Mouse (Mus musculus): ENCODE results near the gene Prima1. TPM values are rescaled to one million over a fixed set of nuclear protein-coding genes. Genes with fewer than 3 reads are reported as not detected.

Gene Prima1
- polyA plus RNA-seq, 1 experiment from 2014 or later: not detected

DNA sequence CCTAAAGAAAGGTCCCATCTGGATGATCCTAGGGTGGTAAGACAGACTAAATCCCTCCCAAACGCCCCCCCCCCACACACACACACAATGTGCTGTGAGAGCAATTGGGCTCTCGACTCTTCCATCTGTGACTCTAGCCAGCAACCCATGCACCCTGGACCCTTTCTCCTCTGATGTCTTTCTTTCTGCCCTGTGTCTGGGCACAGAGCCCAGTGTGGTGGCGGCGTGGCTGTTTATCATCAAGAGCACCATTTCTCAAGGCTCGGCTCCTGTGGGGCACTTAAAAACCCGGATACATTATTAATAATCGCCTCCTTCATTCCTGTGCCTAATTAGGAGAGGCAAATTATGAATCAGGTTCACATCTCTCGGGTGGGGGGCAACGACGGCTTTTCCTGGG is 27.7 kb downstream of the Prima1 start:
- 73% methylated on average over 10 of the region's 10 CpGs for WGBS
- no peak overlapping the region for H3K27ac ChIP-seq

DNA sequence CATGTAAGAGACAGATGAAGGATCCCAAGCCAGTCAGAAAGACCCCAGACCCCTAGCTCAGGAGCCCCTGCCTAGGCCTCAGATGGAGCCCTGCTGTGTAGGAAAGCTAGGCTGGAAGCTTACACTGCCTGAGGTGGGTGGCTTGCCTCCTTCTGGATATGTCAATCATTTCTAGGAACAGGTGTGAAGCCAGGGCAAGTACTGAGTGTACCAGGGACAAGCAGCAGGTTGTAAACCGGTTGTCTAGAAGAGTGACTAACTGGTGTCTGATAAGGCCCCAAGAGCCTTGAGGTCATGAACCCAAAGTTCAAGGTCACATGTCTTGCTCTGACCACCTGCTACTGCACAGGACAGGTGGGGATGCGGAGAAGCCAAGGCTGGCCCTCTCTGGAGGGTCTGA is 28.4 kb downstream of the Prima1 start:
- Histone ChIP-seq H3K9me3 (replicated peaks) (no peaks in the 10 kb centered on the region), H3K4me1 (peaks cover 23% of the 10 kb centered on the region), H3K27me3 (ENCODE audit: low read depth, poor library complexity, severe bottlenecking) (no peaks in the 10 kb centered on the region), H3K27ac (no peak overlapping the region), H3K36me3 (no peaks in the 10 kb centered on the region), H3K4me3 (no peak overlapping the region)
- 86% methylated on average over 2 of the region's 2 CpGs for WGBS
- no peak for DNase-seq (ENCODE audit: low spot score)

More for the DNA sequence above, 27.7 kb downstream of the Prima1 start:
- Histone ChIP-seq H3K4me3 (no peak overlapping the region), H3K36me3 (no peaks in the 10 kb centered on the region), H3K27me3 (ENCODE audit: low read depth, poor library complexity, severe bottlenecking) (no peaks in the 10 kb centered on the region), H3K9me3 (replicated peaks) (no peaks in the 10 kb centered on the region), H3K4me1 (peaks cover 23% of the 10 kb centered on the region)
- no peak for DNase-seq (ENCODE audit: low spot score)

DNA sequence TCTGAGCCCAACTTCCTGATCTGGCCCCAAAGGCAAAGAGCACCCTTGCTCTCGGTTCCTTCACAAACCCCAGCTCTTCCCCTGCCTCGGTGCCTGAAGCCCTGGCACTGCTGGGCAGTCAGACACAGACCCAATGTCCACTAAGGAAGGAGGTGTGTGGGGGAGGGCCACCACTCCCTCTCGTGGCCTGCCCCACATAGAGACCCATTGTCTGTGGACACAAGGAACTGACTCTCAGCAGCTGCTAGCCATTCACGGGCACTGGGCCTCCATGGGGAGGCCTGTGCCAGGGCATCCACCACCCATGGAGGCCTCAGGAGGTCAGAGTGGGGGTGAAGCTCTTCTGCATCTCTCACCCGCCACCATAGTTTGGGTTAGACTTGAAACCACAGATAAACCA is 30.9 kb downstream of the Prima1 start:
- Histone ChIP-seq H3K27ac (no peak overlapping the region), H3K4me1 (peaks cover 14% of the 10 kb centered on the region), H3K36me3 (no peaks in the 10 kb centered on the region), H3K9me3 (replicated peaks) (no peaks in the 10 kb centered on the region), H3K4me3 (no peak overlapping the region), H3K27me3 (ENCODE audit: low read depth, poor library complexity, severe bottlenecking) (no peaks in the 10 kb centered on the region)
- DNase-seq (ENCODE audit: low spot score): no peak
- WGBS: 85% methylated on average over 5 of the region's 5 CpGs

DNA sequence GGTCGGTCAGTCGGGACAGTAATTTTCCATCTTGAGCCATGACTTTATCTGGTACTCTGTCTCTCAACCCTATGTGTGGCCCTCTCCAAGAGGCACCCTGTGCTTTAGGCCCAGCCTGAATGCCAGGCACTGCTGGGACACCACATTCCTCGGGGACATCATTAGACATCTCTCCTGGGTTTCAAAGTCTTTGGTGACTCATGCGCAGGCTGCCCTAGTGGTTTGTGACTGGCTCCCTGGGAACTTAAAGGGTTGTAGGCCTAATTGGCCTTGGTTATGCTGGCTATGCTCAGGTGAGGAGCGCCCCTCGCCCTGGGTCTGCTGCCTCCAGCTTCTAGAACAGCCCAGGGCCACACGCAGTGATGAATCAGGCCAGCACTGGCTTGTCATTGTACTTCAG is 32.4 kb downstream of the Prima1 start:
- peaks cover 5% of the 10 kb centered on the region for H3K4me1 ChIP-seq
- no peak for DNase-seq (ENCODE audit: low spot score)

DNA sequence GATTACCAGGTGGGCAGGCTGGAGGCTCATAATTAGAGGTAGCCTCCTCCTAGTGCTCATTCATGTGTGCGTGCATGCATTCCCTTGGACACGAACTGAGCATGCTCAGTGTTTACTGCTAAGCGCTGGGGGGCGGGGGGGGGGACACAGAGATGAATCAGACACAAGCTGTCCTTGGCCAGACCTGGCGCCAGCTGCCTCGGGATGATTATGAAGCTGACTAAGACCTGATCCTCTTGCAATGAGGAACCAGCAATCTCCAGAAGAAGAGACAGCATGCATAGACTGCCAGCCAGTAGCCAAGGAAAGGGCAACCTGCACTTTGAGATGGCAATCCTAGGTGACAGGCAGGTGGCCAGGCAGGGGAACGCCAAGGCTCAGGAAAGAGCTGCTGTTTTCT is 36.4 kb downstream of the Prima1 start:
- DNase-seq (ENCODE audit: low spot score): no peak
- 76% methylated on average over 7 of the region's 7 CpGs for WGBS

More for the DNA sequence above, 32.4 kb downstream of the Prima1 start:
- Histone ChIP-seq H3K4me3 (no peak overlapping the region), H3K27me3 (ENCODE audit: low read depth, poor library complexity, severe bottlenecking) (no peaks in the 10 kb centered on the region), H3K9me3 (replicated peaks) (no peaks in the 10 kb centered on the region), H3K36me3 (no peaks in the 10 kb centered on the region), H3K27ac (no peak overlapping the region)
- 91% methylated on average over 7 of the region's 7 CpGs for WGBS

DNA sequence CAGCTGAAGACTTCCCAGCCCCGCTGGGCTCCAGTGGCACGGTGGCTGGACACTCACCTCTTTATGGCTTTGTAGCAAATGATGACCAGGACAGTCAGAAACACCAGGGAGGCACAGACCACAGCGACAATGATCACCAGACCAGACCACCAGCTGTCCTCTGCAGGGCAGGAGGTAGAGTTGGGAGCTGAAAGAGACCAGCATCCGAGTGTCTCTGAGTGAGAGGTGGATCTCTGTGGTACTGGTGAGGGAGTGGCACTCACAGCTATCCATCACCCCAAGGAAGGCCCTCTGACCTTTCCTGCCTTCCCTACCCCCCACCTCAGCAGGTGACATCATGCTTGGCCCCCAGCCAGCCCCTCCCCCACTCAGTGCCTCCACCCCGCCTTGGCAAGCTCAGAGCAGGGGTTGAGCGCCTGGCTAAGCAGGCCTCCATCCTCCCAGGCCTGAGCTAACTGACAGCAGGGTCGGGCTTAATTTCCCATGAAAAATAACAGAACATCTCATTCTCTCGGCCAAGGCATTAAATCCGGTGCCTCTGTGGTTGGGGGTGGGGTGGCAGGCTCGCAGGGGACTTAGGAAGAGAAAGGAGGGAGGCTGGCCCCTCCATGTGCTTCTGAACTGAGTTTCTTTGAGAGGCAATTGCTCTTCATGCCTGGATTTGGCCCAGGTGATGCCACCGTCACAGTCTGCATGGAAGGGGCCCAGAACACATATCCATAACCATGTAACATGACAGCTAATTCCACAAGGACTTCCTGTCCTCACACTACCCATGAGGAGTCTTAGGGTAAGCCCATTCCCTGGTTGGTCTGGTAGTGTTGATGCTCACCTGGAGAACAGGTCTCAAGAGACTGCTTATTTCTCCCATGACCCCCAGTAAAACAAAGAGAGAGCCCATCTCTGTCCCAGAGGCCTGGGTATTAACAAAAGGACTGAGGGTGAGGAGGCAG is 39.1 kb downstream of the Prima1 start:
- Histone ChIP-seq H3K27ac (no peak overlapping the region; the same call in 1 of the 2 replicates), H3K36me3 (no peaks in the 10 kb centered on the region), H3K4me3 (no peak overlapping the region), H3K27me3 (ENCODE audit: low read depth, poor library complexity, severe bottlenecking) (no peaks in the 10 kb centered on the region), H3K9me3 (replicated peaks) (no peaks in the 10 kb centered on the region), H3K4me1 (peaks cover 13% of the 10 kb centered on the region)
- no peak for DNase-seq (ENCODE audit: low spot score)
- WGBS: 24% methylated on average over 11 of the region's 11 CpGs

More for the DNA sequence above, 36.4 kb downstream of the Prima1 start:
- H3K36me3 ChIP-seq: no peaks in the 10 kb centered on the region
- peaks cover 13% of the 10 kb centered on the region for H3K4me1 ChIP-seq
- H3K27me3 ChIP-seq (ENCODE audit: low read depth, poor library complexity, severe bottlenecking): no peaks in the 10 kb centered on the region
- H3K4me3 ChIP-seq: no peak overlapping the region
- H3K9me3 ChIP-seq (replicated peaks): no peaks in the 10 kb centered on the region
- H3K27ac ChIP-seq: no peak overlapping the region

DNA sequence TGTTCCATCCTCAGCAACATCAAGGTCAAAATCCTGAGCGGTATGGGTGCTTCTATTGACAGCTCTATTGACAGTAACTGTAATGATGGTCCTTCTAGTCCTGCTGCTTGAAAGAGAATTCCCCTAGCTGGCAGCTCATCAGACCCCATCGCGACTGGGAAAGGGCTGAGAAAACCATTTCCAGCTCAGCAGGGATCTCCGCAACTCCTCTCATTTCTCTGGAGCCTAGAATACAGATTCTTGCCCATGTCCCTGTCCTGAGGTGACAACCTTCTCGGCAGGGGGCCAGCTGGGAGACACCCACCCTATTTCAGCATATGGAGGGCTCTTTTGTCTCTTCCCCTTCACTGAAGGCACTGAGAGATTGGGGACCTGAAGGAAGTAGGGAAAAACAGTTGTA is 49.0 kb downstream of the Prima1 start:
- H3K27ac ChIP-seq: no peak overlapping the region
- no peak overlapping the region for H3K4me3 ChIP-seq
- 51% methylated on average over 5 of the region's 5 CpGs for WGBS
- no peaks in the 10 kb centered on the region for H3K27me3 ChIP-seq (ENCODE audit: low read depth, poor library complexity, severe bottlenecking)
- DNase-seq (ENCODE audit: low spot score): no peak
- H3K9me3 ChIP-seq (replicated peaks): no peaks in the 10 kb centered on the region
- no peaks in the 10 kb centered on the region for H3K4me1 ChIP-seq
- H3K36me3 ChIP-seq: no peaks in the 10 kb centered on the region

DNA sequence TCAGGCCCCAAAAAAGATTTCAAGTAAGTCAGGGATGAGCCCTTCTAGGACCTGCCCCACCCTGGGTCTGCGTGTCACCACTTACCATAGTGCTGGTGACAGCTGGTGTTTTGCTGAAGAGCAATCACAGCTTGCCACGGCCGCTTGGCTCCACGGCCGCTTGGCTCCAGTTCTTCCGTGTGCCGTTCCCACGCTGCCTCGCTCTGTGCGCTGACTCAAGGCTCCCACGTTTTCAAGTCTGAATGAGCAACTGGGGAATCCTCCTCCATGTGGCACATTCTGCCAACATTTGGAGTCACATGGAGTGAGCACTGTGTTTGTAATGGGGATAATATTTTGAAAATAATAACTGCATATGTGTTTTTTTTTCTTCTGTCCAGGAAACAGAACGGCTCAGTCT is 52.2 kb downstream of the Prima1 start:
- Histone ChIP-seq H3K27me3 (ENCODE audit: low read depth, poor library complexity, severe bottlenecking) (no peaks in the 10 kb centered on the region), H3K4me3 (no peak overlapping the region), H3K36me3 (no peaks in the 10 kb centered on the region), H3K4me1 (no peaks in the 10 kb centered on the region), H3K27ac (no peak overlapping the region), H3K9me3 (replicated peaks) (no peaks in the 10 kb centered on the region)
- WGBS: 84% methylated on average over 12 of the region's 12 CpGs
- no peak for DNase-seq (ENCODE audit: low spot score)

DNA sequence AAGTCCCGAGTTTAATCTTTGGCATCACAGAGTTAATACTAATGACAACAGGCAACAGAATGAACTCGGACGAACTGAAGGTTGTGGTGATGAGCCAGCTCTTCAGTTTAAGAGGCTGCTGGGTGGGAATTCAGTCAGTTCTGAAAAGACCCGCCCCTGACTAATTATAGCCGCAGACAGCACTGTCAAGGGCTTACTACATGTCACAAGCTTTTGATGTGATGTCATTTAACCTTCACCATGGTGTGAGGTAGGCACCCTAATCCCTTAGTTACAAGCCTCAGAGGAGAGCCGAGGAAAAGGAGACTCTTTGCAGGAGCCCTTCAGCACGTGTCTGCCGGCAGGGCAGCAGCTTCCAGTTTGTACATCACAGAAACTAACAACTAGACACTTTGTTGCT is 53.7 kb downstream of the Prima1 start:
- Histone ChIP-seq H3K27ac (no peak overlapping the region), H3K36me3 (no peaks in the 10 kb centered on the region), H3K4me1 (0 out of 2 replicates have a peak, but pooled peaks cover 3% of the 10 kb centered on the region), H3K27me3 (ENCODE audit: low read depth, poor library complexity, severe bottlenecking) (no peaks in the 10 kb centered on the region), H3K4me3 (no peak overlapping the region), H3K9me3 (replicated peaks) (no peaks in the 10 kb centered on the region)
- WGBS: 73% methylated on average over 8 of the region's 8 CpGs
- DNase-seq (ENCODE audit: low spot score): no peak

DNA sequence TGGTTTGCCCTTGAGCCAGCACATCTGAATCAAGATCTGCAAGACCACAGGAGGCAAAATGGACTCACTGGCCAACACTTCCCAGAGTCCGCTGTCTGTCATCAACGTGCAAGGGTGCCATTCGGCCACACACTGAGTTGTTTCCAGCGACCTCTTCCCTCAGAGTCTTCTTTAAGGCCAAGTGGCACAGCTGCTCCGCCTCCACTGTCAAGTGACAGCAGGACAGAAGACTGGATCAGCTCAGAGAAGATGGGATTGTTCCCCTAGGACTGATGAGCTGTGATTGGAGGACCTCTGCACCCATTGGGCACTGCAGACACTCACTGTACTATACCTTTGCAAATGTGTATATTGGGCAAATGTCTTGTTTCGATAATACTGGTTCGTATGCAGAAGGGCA is 54.9 kb downstream of the Prima1 start:
- DNase-seq (ENCODE audit: low spot score): no peak
- 0 out of 2 replicates have a peak, but pooled peaks cover 7% of the 10 kb centered on the region for H3K4me1 ChIP-seq
- no peaks in the 10 kb centered on the region for H3K9me3 ChIP-seq (replicated peaks)
- H3K36me3 ChIP-seq: no peaks in the 10 kb centered on the region
- WGBS: 81% methylated on average over 7 of the region's 7 CpGs
- H3K27me3 ChIP-seq (ENCODE audit: low read depth, poor library complexity, severe bottlenecking): no peaks in the 10 kb centered on the region
- H3K4me3 ChIP-seq: no peak overlapping the region
- H3K27ac ChIP-seq: no peak overlapping the region

DNA sequence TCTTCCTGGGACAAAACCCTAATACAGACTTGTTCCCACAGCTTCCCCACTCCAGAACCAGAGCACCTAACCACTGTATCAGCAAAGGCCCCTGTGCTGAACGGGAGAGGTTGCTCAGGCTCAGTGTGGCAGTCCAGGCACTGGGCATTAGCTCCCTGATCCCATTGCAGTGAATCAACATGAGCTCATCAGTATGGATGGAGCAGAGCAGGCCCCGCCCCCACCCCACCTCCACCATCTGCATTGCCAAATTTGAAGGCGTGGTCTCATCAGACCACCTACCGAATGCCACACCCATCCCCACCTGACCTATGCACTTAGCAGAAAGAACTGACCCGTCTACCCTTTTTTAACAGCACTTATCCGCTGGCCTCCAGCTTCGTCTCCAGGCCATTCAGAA is 58.9 kb downstream of the Prima1 start:
- no peak overlapping the region for H3K27ac ChIP-seq
- DNase-seq (ENCODE audit: low spot score): no peak
- WGBS: 13% methylated on average over 7 of the region's 7 CpGs
- H3K36me3 ChIP-seq: no peaks in the 10 kb centered on the region
- no peaks in the 10 kb centered on the region for H3K9me3 ChIP-seq (replicated peaks)
- no peaks in the 10 kb centered on the region for H3K27me3 ChIP-seq (ENCODE audit: low read depth, poor library complexity, severe bottlenecking)
- H3K4me3 ChIP-seq: 0 out of 2 replicates have a peak overlapping the region, but pooled peaks have one; percentile 22
- 0 out of 2 replicates have a peak, but pooled peaks cover 7% of the 10 kb centered on the region for H3K4me1 ChIP-seq

DNA sequence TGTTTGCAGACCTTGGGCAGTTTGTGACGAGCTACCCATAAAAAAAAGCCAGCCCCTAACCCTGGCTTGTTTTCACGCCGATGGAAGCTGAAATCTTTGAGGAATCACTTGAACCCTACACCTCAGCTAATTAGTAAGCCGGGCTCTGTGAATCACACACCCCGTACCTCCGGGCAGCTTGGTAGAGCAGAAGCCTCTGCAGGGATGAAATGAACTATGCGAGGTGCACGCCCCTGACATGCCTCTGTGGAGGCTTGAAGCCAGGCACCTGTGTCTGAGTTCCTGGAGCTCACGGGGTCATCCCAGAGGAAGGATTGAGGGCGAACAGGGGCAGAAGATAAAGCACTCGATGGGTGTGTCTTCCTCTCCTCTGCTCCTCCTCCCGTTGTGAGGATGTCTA is 73.1 kb downstream of the Prima1 start:
- Histone ChIP-seq H3K4me3 (no peak overlapping the region), H3K4me1 (peaks cover 6% of the 10 kb centered on the region; the same call in 1 of the 2 replicates), H3K9me3 (replicated peaks) (no peaks in the 10 kb centered on the region), H3K36me3 (no peaks in the 10 kb centered on the region), H3K27ac (no peak overlapping the region), H3K27me3 (ENCODE audit: low read depth, poor library complexity, severe bottlenecking) (no peaks in the 10 kb centered on the region)
- DNase-seq (ENCODE audit: low spot score): no peak
- 70% methylated on average over 12 of the region's 12 CpGs for WGBS

Measured in limb, embryonic 10.5 days (tissue).